Mouse (Mus musculus): ENCODE results near the gene Imp4.

DNA sequence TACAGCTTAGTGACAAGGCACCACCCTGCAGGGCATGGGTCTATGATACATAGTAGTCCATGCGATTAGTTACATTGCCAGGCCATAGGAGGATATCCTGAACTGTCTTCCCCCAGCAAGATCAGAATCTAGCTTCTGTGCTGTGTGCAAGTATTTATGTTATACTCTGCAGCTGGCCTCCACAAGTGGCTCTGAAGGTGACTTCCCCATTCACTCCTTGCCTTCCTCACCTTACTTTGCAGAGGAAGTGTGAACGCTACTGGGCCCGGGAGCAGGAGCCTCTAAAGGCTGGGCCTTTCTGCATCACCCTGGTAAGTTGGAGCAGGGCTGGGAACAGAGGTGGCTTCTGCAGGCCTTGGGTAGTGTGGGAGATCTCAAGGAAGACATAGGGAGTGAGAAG, 28.4 kb downstream of the Imp4 start:
- no peak for TF ChIP-seq CTCF (IDR thresholded peaks at IDR 0.05; ENCODE audit: control insufficient read depth, insufficient read depth, insufficient read length)
- TF ChIP-seq MYOG (IDR thresholded peaks at IDR 0.05; ENCODE audit: control insufficient read depth, extremely low read depth, insufficient read length), result no peak
- TF ChIP-seq USF1 (IDR thresholded peaks at IDR 0.05; ENCODE audit: low read depth), result no peak
- TF ChIP-seq MAX (IDR thresholded peaks at IDR 0.05), result no peak
- TF ChIP-seq FOSL1 (IDR thresholded peaks at IDR 0.05; ENCODE audit: insufficient read depth, low read length, poor library complexity, severe bottlenecking), result no peak

All from C2C12 (cell line).